Mouse (Mus musculus): ENCODE data around the gene Pdk2.
A peak's percentile ranks its signal among the peaks of the same experiment; 100 is the strongest.
"Not testable (repeated sequence)": the region's sequence is repeated elsewhere in the genome, so short reads cannot be mapped to it uniquely, and the experiment has no call there.

The Pdk2 gene

GRCm38 (mm10) chr11:95026849-95027248, 14.3 kb downstream of the Pdk2 start:
- no peak for DNase-seq (ENCODE audit: low spot score)

GRCm38 (mm10) chr11:95026090-95026542, 15.0 kb downstream of the Pdk2 start:
- DNase-seq (ENCODE audit: low spot score), result no peak

- DNase-seq (ENCODE audit: low spot score), result no peak
Observed at GRCm38 (mm10) chr11:95025227-95026012, 15.7 kb downstream of the Pdk2 start.

GRCm38 (mm10) chr11:95024439-95025184, 16.5 kb downstream of the Pdk2 start:
- no peak for DNase-seq (ENCODE audit: low spot score)

- no peak for DNase-seq (ENCODE audit: low spot score)
Observed at GRCm38 (mm10) chr11:95023481-95023880, 17.7 kb downstream of the Pdk2 start.

GRCm38 (mm10) chr11:95022237-95022992, 18.7 kb downstream of the Pdk2 start:
- no peak for DNase-seq (ENCODE audit: low spot score)

GRCm38 (mm10) chr11:95015484-95015883, 25.7 kb downstream of the Pdk2 start:
- no peak for DNase-seq (ENCODE audit: low spot score)

- no peak for DNase-seq (ENCODE audit: low spot score)
Observed at GRCm38 (mm10) chr11:95012487-95012886, 28.7 kb downstream of the Pdk2 start.

GRCm38 (mm10) chr11:95012075-95012474, 29.1 kb downstream of the Pdk2 start:
- DNase-seq (ENCODE audit: low spot score), result no peak

- DNase-seq (ENCODE audit: low spot score), result no peak
Observed at GRCm38 (mm10) chr11:95011416-95011815, 29.7 kb downstream of the Pdk2 start.

- not testable (repeated sequence) for DNase-seq (ENCODE audit: low spot score)
Observed at GRCm38 (mm10) chr11:95010841-95011403, 30.2 kb downstream of the Pdk2 start.

GRCm38 (mm10) chr11:95010141-95010739, 30.9 kb downstream of the Pdk2 start:
- no peak for DNase-seq (ENCODE audit: low spot score)

- peak; percentile 65 for DNase-seq (ENCODE audit: low spot score)
Observed at GRCm38 (mm10) chr11:95009629-95010014, 31.5 kb downstream of the Pdk2 start, which contains the start of gene Samd14. Samd14 (plus strand) TSS chr11:95009879.

- DNase-seq (ENCODE audit: low spot score), result no peak
Observed at GRCm38 (mm10) chr11:95008661-95009628, 32.2 kb downstream of the Pdk2 start.

- DNase-seq (ENCODE audit: low spot score), result no peak
Observed at GRCm38 (mm10) chr11:95007418-95007817, 33.7 kb downstream of the Pdk2 start.

- DNase-seq (ENCODE audit: low spot score), result peak; percentile 75
Observed at GRCm38 (mm10) chr11:95006525-95007219, 34.5 kb downstream of the Pdk2 start.

- no peak for DNase-seq (ENCODE audit: low spot score)
Observed at GRCm38 (mm10) chr11:95006038-95006437, 35.1 kb downstream of the Pdk2 start.

- DNase-seq (ENCODE audit: low spot score), result no peak
Observed at GRCm38 (mm10) chr11:95004937-95005198, 36.3 kb downstream of the Pdk2 start.

- no peak for DNase-seq (ENCODE audit: low spot score)
Observed at GRCm38 (mm10) chr11:95004136-95004936, 36.8 kb downstream of the Pdk2 start.

Data from testis, postnatal 14 days (tissue).